Mouse (Mus musculus): ENCODE data around the gene Alg2. TPM values are rescaled to one million over a fixed set of nuclear protein-coding genes. Genes with fewer than 3 reads are reported as not detected.
A peak's percentile ranks its signal among the peaks of the same experiment; 100 is the strongest.

The Alg2 gene
- polyA plus RNA-seq, 1 experiment from 2014 or later = 103 TPM

DNA sequence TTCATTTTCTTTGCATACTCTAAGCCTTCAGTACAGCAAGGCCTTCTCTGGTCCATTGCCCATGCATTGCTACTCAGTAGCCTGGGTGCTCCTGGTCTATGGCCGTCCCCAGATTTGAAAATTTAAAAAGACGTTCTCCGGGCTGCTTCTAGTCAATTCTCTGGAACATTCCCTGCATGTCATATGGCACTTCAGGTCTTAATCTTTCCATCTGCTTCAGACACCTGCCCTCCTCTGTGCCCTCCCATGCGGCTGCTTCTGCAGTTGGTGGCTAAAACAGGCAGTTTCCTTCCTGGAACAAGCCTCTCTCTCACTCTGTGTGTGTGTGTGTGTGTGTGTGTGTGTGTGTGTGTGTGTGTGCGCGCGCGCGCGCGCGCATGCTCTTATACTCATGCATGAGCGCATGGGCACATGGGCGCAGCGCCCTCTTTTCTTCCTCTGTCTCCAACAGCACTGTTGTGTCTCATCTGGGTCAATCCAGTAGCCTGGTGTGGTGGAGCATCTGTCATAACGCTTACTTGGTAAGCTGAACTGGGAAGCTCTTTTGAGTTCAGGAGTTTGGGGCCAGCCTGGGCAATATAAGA lies 48.8 kb downstream of the Alg2 start:
- WGBS = 95% methylated on average over 16 of the region's 16 CpGs
- H3K27me3 ChIP-seq (ENCODE audit: control insufficient read depth, insufficient read depth, low read length) = peaks cover 19% of the 10 kb centered on the region
- DNase-seq (ENCODE audit: low spot score) = no peak
- H3K4me1 ChIP-seq (replicated peaks; ENCODE audit: control insufficient read depth, insufficient read depth, low read length) = peaks cover 4% of the 10 kb centered on the region; the same call in 1 of the 2 replicates
- no peak overlapping the region for H3K4me2 ChIP-seq (ENCODE audit: low read depth, low read length, severe bottlenecking)
- no peak overlapping the region for H3K27ac ChIP-seq (ENCODE audit: low read depth, low read length)
- H3K9ac ChIP-seq (ENCODE audit: low read length) = no peak overlapping the region
- ATAC-seq (replicated peaks; ENCODE audit: low FRiP score) = no peak
- H3K4me3 ChIP-seq (ENCODE audit: low read depth, low read length) = no peak overlapping the region
- H3K9me3 ChIP-seq (ENCODE audit: control insufficient read depth, low read length) = no peaks in the 10 kb centered on the region
- H3K36me3 ChIP-seq (ENCODE audit: control insufficient read depth, insufficient read depth, low read length) = no peaks in the 10 kb centered on the region

DNA sequence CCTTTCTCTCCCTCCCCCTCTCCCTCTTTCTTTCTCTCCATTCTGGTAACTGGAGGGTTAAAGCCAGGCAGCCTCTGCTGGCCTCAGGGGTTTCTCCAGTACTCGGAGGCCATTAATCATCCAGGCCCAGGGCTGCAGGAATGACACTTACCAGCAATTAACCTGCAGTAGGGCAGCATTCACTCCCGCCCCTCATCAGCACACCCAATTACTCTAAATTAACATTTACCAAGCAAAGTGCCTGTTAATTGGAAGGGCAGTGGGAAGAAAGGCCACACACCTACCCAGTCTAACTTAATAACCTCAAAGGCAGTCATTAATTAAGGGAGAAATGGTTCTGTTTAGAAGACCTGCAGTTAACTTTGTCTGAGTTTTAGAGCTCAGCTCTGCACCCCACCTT lies 49.8 kb downstream of the Alg2 start:
- peaks cover 20% of the 10 kb centered on the region for H3K27me3 ChIP-seq (ENCODE audit: control insufficient read depth, insufficient read depth, low read length)

DNA sequence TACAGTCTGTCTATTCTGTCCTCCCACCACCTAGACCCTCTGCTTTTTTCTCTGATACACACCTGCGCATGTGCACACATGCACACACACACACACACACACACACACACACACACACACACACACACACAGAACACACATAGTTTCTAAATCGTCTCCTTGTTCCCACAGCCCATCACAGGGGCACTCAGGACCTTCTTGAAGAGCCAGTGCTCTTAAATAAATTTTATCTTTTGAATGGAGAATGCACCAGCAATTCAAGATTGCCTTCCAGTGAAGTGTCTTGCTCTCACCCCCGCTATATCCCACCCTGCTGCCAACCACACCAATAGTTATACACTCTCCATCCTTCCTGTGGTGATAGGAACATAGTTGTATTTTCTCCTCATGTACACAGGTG lies 51.2 kb downstream of the Alg2 start:
- peaks cover 4% of the 10 kb centered on the region; the same call in 1 of the 2 replicates for H3K4me1 ChIP-seq (replicated peaks; ENCODE audit: control insufficient read depth, insufficient read depth, low read length)
- 91% methylated on average over 3 of the region's 3 CpGs for WGBS
- H3K4me3 ChIP-seq (ENCODE audit: low read depth, low read length) = no peak overlapping the region
- H3K27ac ChIP-seq (ENCODE audit: low read depth, low read length) = no peak overlapping the region
- peaks cover 20% of the 10 kb centered on the region for H3K27me3 ChIP-seq (ENCODE audit: control insufficient read depth, insufficient read depth, low read length)
- DNase-seq (ENCODE audit: low spot score) = no peak
- H3K36me3 ChIP-seq (ENCODE audit: control insufficient read depth, insufficient read depth, low read length) = no peaks in the 10 kb centered on the region
- no peak overlapping the region for H3K9ac ChIP-seq (ENCODE audit: low read length)
- ATAC-seq (replicated peaks; ENCODE audit: low FRiP score) = no peak
- no peak overlapping the region for H3K4me2 ChIP-seq (ENCODE audit: low read depth, low read length, severe bottlenecking)
- H3K9me3 ChIP-seq (ENCODE audit: control insufficient read depth, low read length) = no peaks in the 10 kb centered on the region

More for the DNA sequence above, 49.8 kb downstream of the Alg2 start:
- DNase-seq (ENCODE audit: low spot score) = peak; percentile 70
- H3K9ac ChIP-seq (ENCODE audit: low read length) = no peak overlapping the region
- H3K4me1 ChIP-seq (replicated peaks; ENCODE audit: control insufficient read depth, insufficient read depth, low read length) = peaks cover 4% of the 10 kb centered on the region; the same call in 1 of the 2 replicates
- no peak overlapping the region for H3K4me3 ChIP-seq (ENCODE audit: low read depth, low read length)
- 5% methylated on average over 2 of the region's 2 CpGs for WGBS
- ATAC-seq (replicated peaks; ENCODE audit: low FRiP score) = peak; percentile 62
- no peak overlapping the region for H3K27ac ChIP-seq (ENCODE audit: low read depth, low read length)
- H3K36me3 ChIP-seq (ENCODE audit: control insufficient read depth, insufficient read depth, low read length) = no peaks in the 10 kb centered on the region
- H3K4me2 ChIP-seq (ENCODE audit: low read depth, low read length, severe bottlenecking) = no peak overlapping the region
- H3K9me3 ChIP-seq (ENCODE audit: control insufficient read depth, low read length) = no peaks in the 10 kb centered on the region

DNA sequence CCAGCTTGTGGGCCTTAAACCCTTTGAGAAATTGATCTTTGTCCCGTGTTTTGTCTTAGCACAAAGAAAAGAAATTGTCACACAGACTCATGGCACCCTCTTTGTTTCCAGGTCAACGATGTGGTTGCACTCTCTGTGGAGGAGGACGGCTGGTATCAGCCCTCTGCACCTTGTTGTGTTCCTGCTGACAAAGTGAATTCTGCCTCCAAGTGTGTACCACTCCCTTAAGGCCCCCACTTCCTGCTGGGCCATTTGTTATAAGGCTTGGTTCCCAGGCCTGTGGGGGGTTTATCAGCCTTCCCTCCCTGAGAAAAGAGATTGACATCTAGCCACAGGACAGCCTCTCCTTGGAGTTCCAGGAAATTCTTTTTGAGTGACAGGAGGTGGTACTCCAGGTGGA lies 51.9 kb downstream of the Alg2 start:
- 15% methylated on average over 3 of the region's 3 CpGs for WGBS
- Histone ChIP-seq H3K27ac (ENCODE audit: low read depth, low read length) (no peak overlapping the region), H3K9me3 (ENCODE audit: control insufficient read depth, low read length) (no peaks in the 10 kb centered on the region), H3K4me2 (ENCODE audit: low read depth, low read length, severe bottlenecking) (no peak overlapping the region), H3K9ac (ENCODE audit: low read length) (no peak overlapping the region), H3K4me3 (ENCODE audit: low read depth, low read length) (no peak overlapping the region), H3K4me1 (replicated peaks; ENCODE audit: control insufficient read depth, insufficient read depth, low read length) (peaks cover 4% of the 10 kb centered on the region; the same call in 1 of the 2 replicates), H3K27me3 (ENCODE audit: control insufficient read depth, insufficient read depth, low read length) (peaks cover 18% of the 10 kb centered on the region), H3K36me3 (ENCODE audit: control insufficient read depth, insufficient read depth, low read length) (no peaks in the 10 kb centered on the region)
- ATAC-seq (replicated peaks; ENCODE audit: low FRiP score) (no peak), DNase-seq (ENCODE audit: low spot score) (no peak)

DNA sequence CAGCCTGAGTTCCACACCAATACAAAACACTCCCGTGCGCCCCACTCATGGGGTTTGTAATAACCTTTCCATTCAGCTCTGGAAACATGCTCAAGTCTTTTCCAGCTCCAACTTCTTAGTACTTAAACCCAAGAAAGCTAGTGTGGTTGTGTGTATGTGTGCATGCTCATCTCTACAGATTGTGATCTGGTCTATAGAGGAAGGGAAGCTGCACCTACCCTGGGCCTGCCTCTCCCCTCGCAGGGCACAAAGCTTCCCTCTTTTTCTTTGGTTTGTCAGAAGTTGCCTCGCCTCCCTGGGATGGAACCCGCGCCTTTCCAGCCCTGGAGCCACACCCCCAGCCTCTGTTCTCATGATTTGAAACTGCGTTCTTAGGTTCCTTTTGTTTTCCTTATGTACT lies 53.9 kb downstream of the Alg2 start:
- Histone ChIP-seq H3K27me3 (ENCODE audit: control insufficient read depth, insufficient read depth, low read length) (peaks cover 10% of the 10 kb centered on the region), H3K4me2 (ENCODE audit: low read depth, low read length, severe bottlenecking) (no peak overlapping the region), H3K36me3 (ENCODE audit: control insufficient read depth, insufficient read depth, low read length) (no peaks in the 10 kb centered on the region), H3K4me1 (replicated peaks; ENCODE audit: control insufficient read depth, insufficient read depth, low read length) (peaks cover 4% of the 10 kb centered on the region; the same call in 1 of the 2 replicates), H3K9ac (ENCODE audit: low read length) (no peak overlapping the region), H3K27ac (ENCODE audit: low read depth, low read length) (no peak overlapping the region), H3K9me3 (ENCODE audit: control insufficient read depth, low read length) (no peaks in the 10 kb centered on the region), H3K4me3 (ENCODE audit: low read depth, low read length) (no peak overlapping the region)
- 16% methylated on average over 7 of the region's 7 CpGs for WGBS
- no peak for DNase-seq (ENCODE audit: low spot score)
- ATAC-seq (replicated peaks; ENCODE audit: low FRiP score) = no peak

DNA sequence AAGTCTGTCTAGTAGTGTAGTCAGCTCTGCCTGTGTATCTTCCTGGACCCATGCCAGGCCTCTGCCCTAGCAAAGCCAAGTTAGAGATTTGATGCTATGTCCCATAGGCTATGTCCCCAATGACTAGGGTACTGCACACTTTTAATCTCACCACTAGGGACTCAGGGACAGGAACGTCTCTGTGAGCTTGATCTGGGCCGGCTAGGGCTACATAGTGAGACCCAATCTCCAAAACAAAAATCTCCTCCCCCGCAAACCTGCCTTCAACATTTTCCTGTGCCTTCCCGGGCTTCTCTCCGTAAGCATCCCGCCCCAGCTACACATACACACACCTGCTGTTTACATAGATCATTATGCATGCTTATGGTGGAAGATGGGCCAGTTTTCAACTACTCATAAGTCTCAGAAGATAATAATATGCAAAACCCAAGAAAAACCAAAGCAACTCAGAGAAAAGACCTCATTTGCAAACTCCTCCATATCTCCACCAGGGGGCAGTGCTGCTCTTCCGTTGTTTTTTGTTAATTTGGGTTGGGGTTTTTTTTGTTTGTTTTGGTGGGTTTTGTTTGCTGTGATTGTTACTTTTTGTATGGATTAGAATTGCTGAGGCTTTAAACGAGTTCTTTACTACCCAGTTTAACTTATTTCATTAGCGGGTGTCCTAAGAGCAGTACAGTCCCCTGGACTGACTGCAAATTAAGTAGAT lies 54.7 kb downstream of the Alg2 start:
- DNase-seq (ENCODE audit: low spot score) (peak; percentile 68), ATAC-seq (replicated peaks; ENCODE audit: low FRiP score) (no peak; the same call in 1 of the 2 replicates)
- no peaks in the 10 kb centered on the region for H3K9me3 ChIP-seq (ENCODE audit: control insufficient read depth, low read length)
- H3K4me1 ChIP-seq (replicated peaks; ENCODE audit: control insufficient read depth, insufficient read depth, low read length) = peaks cover 4% of the 10 kb centered on the region; the same call in 1 of the 2 replicates
- H3K4me3 ChIP-seq (ENCODE audit: low read depth, low read length) = no peak overlapping the region
- H3K27me3 ChIP-seq (ENCODE audit: control insufficient read depth, insufficient read depth, low read length) = peaks cover 10% of the 10 kb centered on the region
- H3K27ac ChIP-seq (ENCODE audit: low read depth, low read length) = no peak overlapping the region
- no peak overlapping the region for H3K4me2 ChIP-seq (ENCODE audit: low read depth, low read length, severe bottlenecking)
- H3K36me3 ChIP-seq (ENCODE audit: control insufficient read depth, insufficient read depth, low read length) = no peaks in the 10 kb centered on the region
- WGBS = 23% methylated on average over 9 of the region's 9 CpGs
- H3K9ac ChIP-seq (ENCODE audit: low read length) = no peak overlapping the region

DNA sequence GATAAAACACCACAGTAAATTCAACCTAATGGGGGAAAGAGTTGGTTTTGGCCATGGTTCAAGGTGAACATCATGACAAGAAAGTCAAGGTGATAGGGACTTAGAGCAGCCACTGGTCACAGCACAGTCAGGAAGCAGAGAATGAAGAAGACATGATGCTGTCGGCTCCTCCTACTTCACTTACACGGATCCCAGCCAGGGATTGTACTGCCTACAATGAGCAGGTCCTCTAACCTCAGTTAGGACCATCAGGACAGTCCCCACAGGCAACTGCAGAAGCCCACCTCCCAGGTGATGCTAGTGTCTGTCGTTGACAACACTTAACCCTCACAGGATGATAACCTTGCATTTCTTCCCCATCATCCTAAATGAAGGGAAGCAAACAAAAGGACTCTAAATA lies 56.3 kb downstream of the Alg2 start:
- no peaks in the 10 kb centered on the region for H3K9me3 ChIP-seq (ENCODE audit: control insufficient read depth, low read length)
- no peak overlapping the region for H3K4me3 ChIP-seq (ENCODE audit: low read depth, low read length)
- no peak overlapping the region for H3K9ac ChIP-seq (ENCODE audit: low read length)
- H3K36me3 ChIP-seq (ENCODE audit: control insufficient read depth, insufficient read depth, low read length) = no peaks in the 10 kb centered on the region
- ATAC-seq (replicated peaks; ENCODE audit: low FRiP score) (no peak), DNase-seq (ENCODE audit: low spot score) (no peak)
- H3K27ac ChIP-seq (ENCODE audit: low read depth, low read length) = no peak overlapping the region
- no peak overlapping the region for H3K4me2 ChIP-seq (ENCODE audit: low read depth, low read length, severe bottlenecking)
- 68% methylated on average over 3 of the region's 3 CpGs for WGBS
- H3K4me1 ChIP-seq (replicated peaks; ENCODE audit: control insufficient read depth, insufficient read depth, low read length) = 0 out of 2 replicates have a peak, but pooled peaks cover 2% of the 10 kb centered on the region
- H3K27me3 ChIP-seq (ENCODE audit: control insufficient read depth, insufficient read depth, low read length) = peaks cover 10% of the 10 kb centered on the region
